ENCODE assay signal across 9 mouse cellular contexts in genomic region chr2:127121591-127122235, GRCm38 (mm10). TPM values are rescaled to one million over a fixed set of nuclear protein-coding genes. Genes with fewer than 3 reads are reported as not detected.
DNase-seq lines count a peak whose midpoint lies in the region; ATAC-seq and TF ChIP-seq lines count a peak whose summit lies in the region.
"Had no signal": no experiment of that assay in that cellular context is flagged by ENCODE, and none has a peak within 500 bp of the region (broad histone marks: within the 10 kb centered on the region; RNA-seq: fewer than 3 reads in every experiment).

No protein-coding gene starts in this region.

- no peak; the same call in 1 of the 2 replicates for ATAC-seq in hindbrain, postnatal 0 days
- no peak for ATAC-seq in hindbrain, embryonic 14.5 days (ENCODE audit: low FRiP score)
- ATAC-seq in lung, embryonic 16.5 days (ENCODE audit: low read depth) = peak; percentile 84
- no peak for ATAC-seq in CD4-positive, CD25-positive, alpha-beta regulatory T cell, adult 4 months

- peaks cover 14% of the 10 kb centered on the region for H3K36me3 ChIP-seq in hindbrain, postnatal 0 days (ENCODE audit: insufficient read depth, low read length)
- H3K36me3 ChIP-seq in hindbrain, embryonic 14.5 days (replicated peaks; ENCODE audit: control insufficient read depth, insufficient read depth) = peaks cover 56% of the 10 kb centered on the region
- no peaks in the 10 kb centered on the region for H3K36me3 ChIP-seq in heart, adult 2 months (ENCODE audit: control insufficient read depth, insufficient read depth, low read length)
- H3K36me3 ChIP-seq in lung, embryonic 16.5 days (ENCODE audit: control insufficient read depth, insufficient read depth, low read length) = peaks cover 68% of the 10 kb centered on the region

- intact Hi-C loops in heart, adult 2 months (cut with DNase I) = loop anchor here (1.0 kb wide), 1 partner anchor 22 kb away; the partner anchor contains the start of gene Itpripl1
- intact Hi-C loops in heart, postnatal 36 days (cut with DNase I) = no loop called here

- H3K27ac ChIP-seq in hindbrain, postnatal 0 days = peak overlapping the region; percentile 2; the same call in 1 of the 2 replicates
- no peak overlapping the region for H3K27ac ChIP-seq in hindbrain, embryonic 14.5 days
- peak overlapping the region; percentile 73 for H3K27ac ChIP-seq in heart, adult 2 months
- peak overlapping the region; percentile 80 for H3K27ac ChIP-seq in lung, embryonic 16.5 days (ENCODE audit: low read length)
- H3K27ac ChIP-seq: neural tube, embryonic 12.5 days had no signal

- no peak for DNase-seq in hindbrain, postnatal 0 days (ENCODE audit: low spot score)
- no peak for DNase-seq in hindbrain, embryonic 14.5 days (ENCODE audit: low spot score)
- DNase-seq in heart, adult 2 months = peak; percentile 35 to 50
- peak; percentile 19 to 28 for DNase-seq in heart, postnatal 36 days
- no peak for DNase-seq in frontal cortex, postnatal 10 days (ENCODE audit: low spot score in 2 of 2)
- no peak for DNase-seq in spleen, postnatal 4 days (ENCODE audit: low spot score in 2 of 2)

- no peak for TF ChIP-seq POLR2A in heart, adult 2 months (IDR thresholded peaks at IDR 0.05; ENCODE audit: insufficient read depth, low read depth, low read length)

- H3K79me2 ChIP-seq in heart, adult 2 months (replicated peaks; ENCODE audit: control insufficient read depth, insufficient read depth, low read length) = no peaks in the 10 kb centered on the region

- no peaks in the 10 kb centered on the region for H3K9me3 ChIP-seq in hindbrain, postnatal 0 days (ENCODE audit: low read length)
- H3K9me3 ChIP-seq in hindbrain, embryonic 14.5 days (ENCODE audit: control insufficient read depth, low read length) = no peaks in the 10 kb centered on the region
- H3K9me3 ChIP-seq in lung, embryonic 16.5 days (ENCODE audit: control insufficient read depth, low read length) = no peaks in the 10 kb centered on the region
- H3K9me3 ChIP-seq: neural tube, embryonic 12.5 days had no signal

- H3K4me1 ChIP-seq in hindbrain, postnatal 0 days (ENCODE audit: insufficient read depth, low read length) = no peaks in the 10 kb centered on the region
- no peaks in the 10 kb centered on the region for H3K4me1 ChIP-seq in hindbrain, embryonic 14.5 days (replicated peaks; ENCODE audit: control insufficient read depth, insufficient read depth, low read length)
- peaks cover 5% of the 10 kb centered on the region for H3K4me1 ChIP-seq in heart, adult 2 months (ENCODE audit: control insufficient read depth, insufficient read depth, low read length)
- no peaks in the 10 kb centered on the region for H3K4me1 ChIP-seq in lung, embryonic 16.5 days (replicated peaks; ENCODE audit: control insufficient read depth, insufficient read depth, low read length)
- H3K4me1 ChIP-seq: neural tube, embryonic 12.5 days had no signal

- no peak for TF ChIP-seq EP300 in heart, adult 2 months (IDR thresholded peaks at IDR 0.05; ENCODE audit: insufficient read depth, low read depth, low read length)

- no peaks in the 10 kb centered on the region for H3K27me3 ChIP-seq in hindbrain, postnatal 0 days (ENCODE audit: insufficient read depth, low read length)
- no peaks in the 10 kb centered on the region for H3K27me3 ChIP-seq in hindbrain, embryonic 14.5 days (ENCODE audit: control insufficient read depth, insufficient read depth, low read length)
- H3K27me3 ChIP-seq in heart, adult 2 months (ENCODE audit: control insufficient read depth, insufficient read depth, low read length) = no peaks in the 10 kb centered on the region
- no peaks in the 10 kb centered on the region for H3K27me3 ChIP-seq in lung, embryonic 16.5 days (ENCODE audit: control insufficient read depth, insufficient read depth, low read depth, low read length)
- H3K27me3 ChIP-seq: neural tube, embryonic 12.5 days had no signal

- TF ChIP-seq CTCF in hindbrain, postnatal 0 days (IDR thresholded peaks at IDR 0.05; ENCODE audit: low read depth) = no peak
- no peak for TF ChIP-seq CTCF in heart, adult 2 months (IDR thresholded peaks at IDR 0.05)

- WGBS in hindbrain, postnatal 0 days = 75% methylated on average over 8 of the region's 8 CpGs
- WGBS in hindbrain, embryonic 14.5 days = 89% methylated on average over 8 of the region's 8 CpGs
- 41% methylated on average over 8 of the region's 8 CpGs for WGBS in heart, adult 2 months
- WGBS in lung, embryonic 16.5 days = 80% methylated on average over 8 of the region's 8 CpGs

- H3K4me2 ChIP-seq in hindbrain, postnatal 0 days (ENCODE audit: low read depth, low read length) = no peak overlapping the region
- no peak overlapping the region for H3K4me2 ChIP-seq in hindbrain, embryonic 14.5 days (replicated peaks)
- H3K4me2 ChIP-seq in lung, embryonic 16.5 days (ENCODE audit: low read depth, low read length) = 0 out of 2 replicates have a peak overlapping the region, but pooled peaks have one; percentile 14
- H3K4me2 ChIP-seq: neural tube, embryonic 12.5 days had no signal

- H3K9ac ChIP-seq in hindbrain, postnatal 0 days (replicated peaks; ENCODE audit: low read length) = no peak overlapping the region
- no peak overlapping the region for H3K9ac ChIP-seq in hindbrain, embryonic 14.5 days
- no peak overlapping the region for H3K9ac ChIP-seq in heart, adult 2 months (ENCODE audit: low read depth, low read length)
- no peak overlapping the region for H3K9ac ChIP-seq in lung, embryonic 16.5 days (ENCODE audit: low read length)
- H3K9ac ChIP-seq: neural tube, embryonic 12.5 days had no signal

- H3K4me3 ChIP-seq in hindbrain, postnatal 0 days (ENCODE audit: low read length) = no peak overlapping the region
- no peak overlapping the region for H3K4me3 ChIP-seq in hindbrain, embryonic 14.5 days (replicated peaks; ENCODE audit: low read length)
- H3K4me3 ChIP-seq in heart, adult 2 months = peak overlapping the region; percentile 12; the same call in 1 of the 2 replicates
- H3K4me3 ChIP-seq in lung, embryonic 16.5 days (ENCODE audit: low read length) = no peak overlapping the region
- H3K4me3 ChIP-seq: neural tube, embryonic 12.5 days had no signal

RNA-seq across cellular contexts. Expression of gene Ncaph, which starts 12.0 kb away (rescaled TPM):
- 13.7 and 15.9 TPM in 2 replicates for total RNA-seq in hindbrain, postnatal 0 days (2014; rRNA removed)
- polyA plus RNA-seq in hindbrain, postnatal 0 days (2015; fragmentation: Nextera tagmentation; extraction: Ambion mirVana) = 13.0 and 15.6 TPM in 2 replicates
- 17.8 and 20.0 TPM in 2 replicates for polyA plus RNA-seq in hindbrain, embryonic 14.5 days (2014; fragmentation: Nextera tagmentation; extraction: Ambion mirVana)
- total RNA-seq in heart, adult 2 months (2021) = 1 to 10 TPM in 1 of 2 experiments, under 1 TPM in 1; 0.64 to 1.4 TPM
- 0.41 and 0.44 TPM in 2 replicates for polyA plus RNA-seq in heart, adult 2 months (2012; rRNA removed)
- 1 to 10 TPM; 1.9 to 2.0 TPM for total RNA-seq in heart, postnatal 36 days (2021)
- polyA plus RNA-seq in lung, embryonic 16.5 days (2015; fragmentation: Nextera tagmentation; extraction: Ambion mirVana) = 102 and 108 TPM in 2 replicates
- 10 to 100 TPM in 1 of 2 experiments, 1 to 10 TPM in 1; 5.9 to 15.6 TPM for polyA plus RNA-seq in CD4-positive, CD25-positive, alpha-beta regulatory T cell, adult 4 months (2017; shearing (Covaris generic))

RNA-seq across cellular contexts. Expression of gene Itpripl1, which starts 21.5 kb away (rescaled TPM):
- 11.5 and 14.6 TPM in 2 replicates for total RNA-seq in hindbrain, postnatal 0 days (2014; rRNA removed)
- 11.0 and 12.4 TPM in 2 replicates for polyA plus RNA-seq in hindbrain, postnatal 0 days (2015; fragmentation: Nextera tagmentation; extraction: Ambion mirVana)
- polyA plus RNA-seq in hindbrain, embryonic 14.5 days (2014; fragmentation: Nextera tagmentation; extraction: Ambion mirVana) = 9.7 and 12.4 TPM in 2 replicates
- 10 to 100 TPM; 14.4 to 17.6 TPM for total RNA-seq in heart, adult 2 months (2021)
- 7.9 and 11.5 TPM in 2 replicates for polyA plus RNA-seq in heart, adult 2 months (2012; rRNA removed)
- total RNA-seq in heart, postnatal 36 days (2021) = 10 to 100 TPM; 12.0 to 15.8 TPM
- 29.3 and 29.4 TPM in 2 replicates for polyA plus RNA-seq in lung, embryonic 16.5 days (2015; fragmentation: Nextera tagmentation; extraction: Ambion mirVana)
- 10 to 100 TPM; 61.1 to 65.8 TPM for polyA plus RNA-seq in CD4-positive, CD25-positive, alpha-beta regulatory T cell, adult 4 months (2017; shearing (Covaris generic))

RNA-seq across cellular contexts. Expression of gene Blvra, which starts 51.2 kb away (rescaled TPM):
- total RNA-seq in hindbrain, postnatal 0 days (2014; rRNA removed) = 6.8 and 9.3 TPM in 2 replicates
- 26.5 and 33.4 TPM in 2 replicates for polyA plus RNA-seq in hindbrain, postnatal 0 days (2015; fragmentation: Nextera tagmentation; extraction: Ambion mirVana)
- 27.7 and 32.9 TPM in 2 replicates for polyA plus RNA-seq in hindbrain, embryonic 14.5 days (2014; fragmentation: Nextera tagmentation; extraction: Ambion mirVana)
- total RNA-seq in heart, adult 2 months (2021) = 10 to 100 TPM; 16.3 to 20.0 TPM
- polyA plus RNA-seq in heart, adult 2 months (2012; rRNA removed) = 9.0 and 15.9 TPM in 2 replicates
- 10 to 100 TPM; 19.0 to 19.9 TPM for total RNA-seq in heart, postnatal 36 days (2021)
- 51.6 and 55.8 TPM in 2 replicates for polyA plus RNA-seq in lung, embryonic 16.5 days (2015; fragmentation: Nextera tagmentation; extraction: Ambion mirVana)
- polyA plus RNA-seq in CD4-positive, CD25-positive, alpha-beta regulatory T cell, adult 4 months (2017; shearing (Covaris generic)) = 100 to 1,000 TPM; 105 to 107 TPM

Comparison
In these comparisons a context has a peak if more than half of its experiments do, and no peak if none do; other contexts are left out.
1. DNase-seq: peak in heart, adult 2 months (2 of 2) and heart, postnatal 36 days (2 of 2); none in hindbrain, postnatal 0 days (single experiment), hindbrain, embryonic 14.5 days (single experiment), frontal cortex, postnatal 10 days (0 of 2) and spleen, postnatal 4 days (0 of 2).